Mouse (Mus musculus) MN1 (cell line): ENCODE results near the gene Tle4.
"Not testable (repeated sequence)": the region's sequence is repeated elsewhere in the genome, so short reads cannot be mapped to it uniquely, and the experiment has no call there.

Source experiments
- DNase-seq: peaks from one replicate; pipeline ENCODE4 v3.0.0-alpha.2; 2016; ENCODE audit warnings: low spot score

Gene Tle4

GRCm38 (mm10) chr19:14597917-14598689 lies at the start of gene Tle4:
Gene Tle4, minus strand, starts transcription at chr19:14598051.
- peak; percentile 98 for DNase-seq

GRCm38 (mm10) chr19:14645666-14646065 lies 47.8 kb upstream of the Tle4 start:
- DNase-seq = no peak

GRCm38 (mm10) chr19:14644756-14645155 lies 46.9 kb upstream of the Tle4 start:
- DNase-seq = no peak

GRCm38 (mm10) chr19:14643091-14643490 lies 45.2 kb upstream of the Tle4 start:
- DNase-seq = not testable (repeated sequence)

- DNase-seq = no peak
These were observed 44.8 kb upstream of the Tle4 start for GRCm38 (mm10) chr19:14642663-14643062.

- DNase-seq = no peak
These were observed 37.5 kb upstream of the Tle4 start for GRCm38 (mm10) chr19:14635213-14635928.

- DNase-seq = no peak
These were observed 25.5 kb upstream of the Tle4 start for GRCm38 (mm10) chr19:14623355-14623754.

- no peak for DNase-seq
These were observed 22.7 kb upstream of the Tle4 start for GRCm38 (mm10) chr19:14620534-14620933.

- DNase-seq = no peak
These were observed 22.0 kb upstream of the Tle4 start for GRCm38 (mm10) chr19:14619814-14620213.

- no peak for DNase-seq
These were observed 17.0 kb upstream of the Tle4 start for GRCm38 (mm10) chr19:14614816-14615215.

- no peak for DNase-seq
These were observed 12.9 kb upstream of the Tle4 start for GRCm38 (mm10) chr19:14610542-14611317.

GRCm38 (mm10) chr19:14600841-14601240 lies 3.0 kb upstream of the Tle4 start:
- no peak for DNase-seq

GRCm38 (mm10) chr19:14600354-14600753 lies 2.5 kb upstream of the Tle4 start:
- no peak for DNase-seq

- DNase-seq = no peak
These were observed 2.0 kb upstream of the Tle4 start for GRCm38 (mm10) chr19:14599851-14600251.

GRCm38 (mm10) chr19:14598690-14599288 lies 938 bp upstream of the Tle4 start:
- DNase-seq = peak; percentile 24

GRCm38 (mm10) chr19:14596941-14597916 lies 622 bp downstream of the Tle4 start:
- peak; percentile 66 for DNase-seq

- peak; percentile 15 for DNase-seq
These were observed 1.4 kb downstream of the Tle4 start for GRCm38 (mm10) chr19:14596358-14596940.

GRCm38 (mm10) chr19:14595390-14595997 lies 2.4 kb downstream of the Tle4 start:
- DNase-seq = no peak

GRCm38 (mm10) chr19:14594537-14594936 lies 3.3 kb downstream of the Tle4 start:
- no peak for DNase-seq
